Mouse (Mus musculus) CH12.LX (cell line): ENCODE measurements at regions not wholly inside any gene's neighbourhood (a gene's known extent, or its start where the extent isn't known, plus 50 kb on each side); places are given as distances from the start of the nearest gene placed in this dataset.

Source experiments
- CHD2 ChIP-seq: IDR thresholded peaks from 2 replicates; pipeline ENCODE4 v1.6.1; 2011; ENCODE audit warnings: low read length, improper control_type of control experiment
- CTCF ChIP-seq, 2 experiments: IDR thresholded peaks in 1 of 2; conservative IDR thresholded peaks in 1 of 2; 2 replicates each; pipeline ENCODE4 v1.5.1; 2011 to 2012; ENCODE audit warnings: low read depth in 2 of 2, low read length in 2 of 2, improper control_type of control experiment in 1 of 2, inconsistent platforms in 1 of 2, mild to moderate bottlenecking in 1 of 2, moderate library complexity in 1 of 2
- E2F4 ChIP-seq: IDR thresholded peaks from 2 replicates; pipeline ENCODE4 v1.6.1; 2011; ENCODE audit warnings: low read depth, low read length, improper control_type of control experiment; ENCODE audit not compliant: insufficient replicate concordance
- HCFC1 ChIP-seq: IDR thresholded peaks from 2 replicates; pipeline ENCODE4 v1.6.1; 2012; ENCODE audit warnings: low read depth, mild to moderate bottlenecking, inconsistent platforms, low read length, improper control_type of control experiment
- JUND ChIP-seq: conservative IDR thresholded peaks from 2 replicates; pipeline ENCODE4 v1.6.1; 2011; ENCODE audit warnings: low read depth, low read length, improper control_type of control experiment
- MAFK ChIP-seq: IDR thresholded peaks from 2 replicates; pipeline ENCODE4 v1.6.1; 2011; ENCODE audit warnings: low read length, improper control_type of control experiment; ENCODE audit not compliant: insufficient replicate concordance
- MAX ChIP-seq: IDR thresholded peaks from 2 replicates; pipeline ENCODE4 v1.6.1; 2011; ENCODE audit warnings: low read length, improper control_type of control experiment
- MXI1 ChIP-seq: IDR thresholded peaks from 2 replicates; pipeline ENCODE4 v1.6.1; 2011; ENCODE audit warnings: mild to moderate bottlenecking, low read depth, low read length, improper control_type of control experiment
- POLR2A ChIP-seq: IDR thresholded peaks from 2 replicates; pipeline ENCODE4 v1.6.1; 2011; ENCODE audit warnings: low read depth, mild to moderate bottlenecking, improper control_type of control experiment, low read length
- POLR2AphosphoS2 ChIP-seq: IDR thresholded peaks from 2 replicates; pipeline ENCODE4 v1.6.1; 2011; ENCODE audit warnings: low read depth, low read length, improper control_type of control experiment
- SIN3A ChIP-seq: IDR thresholded peaks from 2 replicates; pipeline ENCODE4 v1.6.1; 2012; ENCODE audit warnings: low read length, improper control_type of control experiment, inconsistent platforms
- UBTF ChIP-seq: IDR thresholded peaks from 2 replicates; pipeline ENCODE4 v1.6.1; 2012; ENCODE audit warnings: low read depth, mild to moderate bottlenecking, inconsistent platforms, low read length, improper control_type of control experiment, moderate library complexity

DNA sequence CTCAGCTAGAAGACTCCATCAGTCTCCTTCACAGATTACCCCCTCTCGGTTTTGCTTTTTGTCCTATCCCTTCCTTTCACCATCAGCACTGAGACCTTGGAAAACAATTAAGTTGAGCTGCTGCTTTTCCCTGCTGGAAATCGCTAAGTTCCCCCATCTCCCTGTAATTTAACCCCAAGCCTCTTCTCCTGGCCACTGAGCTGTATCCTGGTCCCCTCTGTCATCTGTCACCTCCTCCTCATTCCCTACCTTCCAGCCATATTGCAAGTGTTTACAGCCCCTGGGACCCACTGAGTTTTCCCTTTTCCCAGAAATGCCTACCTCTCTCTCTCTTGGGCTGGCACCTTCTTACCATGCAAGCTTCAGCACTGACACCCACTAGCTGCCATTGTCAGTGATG is 140.3 kb downstream of the Ttc8 start:
- TF ChIP-seq POLR2A (no peak), POLR2AphosphoS2 (no peak), MXI1 (no peak), MAX (no peak), SIN3A (no peak), MAFK (no peak), JUND (no peak), CTCF (conservative IDR thresholded peaks at IDR 0.05 in 1 of 2, IDR thresholded peaks at IDR 0.05 in 1 of 2; ENCODE audit: low read depth in 2 of 2, low read length in 2 of 2) (no peak), UBTF (no peak), CHD2 (no peak), E2F4 (no peak), HCFC1 (no peak)
